Mouse (Mus musculus): ENCODE data around the gene Sars2.

DNA sequence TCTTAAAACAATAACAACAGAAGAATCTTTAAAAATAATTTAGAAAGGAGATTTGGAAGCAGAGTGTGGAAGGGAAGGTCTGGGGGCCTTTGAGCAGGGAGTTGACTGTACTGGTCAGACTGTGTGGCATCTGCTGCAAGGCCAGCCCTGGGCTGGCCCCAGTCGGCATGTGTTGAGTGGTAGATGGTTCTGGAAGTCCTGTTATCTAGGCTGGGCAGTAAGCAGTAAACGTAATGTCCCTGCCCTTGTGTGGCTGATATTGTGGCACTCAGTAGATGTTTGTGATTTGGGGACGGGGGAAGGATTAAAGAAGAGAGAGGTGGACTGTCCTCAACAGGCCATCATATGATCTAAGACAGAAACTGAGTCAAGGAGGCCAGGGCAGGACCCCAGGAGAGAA, 28.5 kb downstream of the Sars2 start:
- TF ChIP-seq CTCF (IDR thresholded peaks at IDR 0.05; ENCODE audit: insufficient read depth, low read length), result no peak
- no peak for TF ChIP-seq POLR2A (IDR thresholded peaks at IDR 0.05; ENCODE audit: borderline replicate concordance, extremely low read depth, low read depth, low read length)
